Mouse (Mus musculus) embryo, embryonic 11.5 days (tissue): Measurements from ENCODE around the gene Wfdc2.
A peak's percentile ranks its signal among the peaks of the same experiment; 100 is the strongest.
"Not testable (repeated sequence)": the region's sequence is repeated elsewhere in the genome, so short reads cannot be mapped to it uniquely, and the experiment has no call there.

Source experiments
- DNase-seq: peaks from one replicate; pipeline ENCODE4 v3.0.0-alpha.2; 2012; ENCODE audit warnings: low read depth, low spot score

Gene Wfdc2

DNA sequence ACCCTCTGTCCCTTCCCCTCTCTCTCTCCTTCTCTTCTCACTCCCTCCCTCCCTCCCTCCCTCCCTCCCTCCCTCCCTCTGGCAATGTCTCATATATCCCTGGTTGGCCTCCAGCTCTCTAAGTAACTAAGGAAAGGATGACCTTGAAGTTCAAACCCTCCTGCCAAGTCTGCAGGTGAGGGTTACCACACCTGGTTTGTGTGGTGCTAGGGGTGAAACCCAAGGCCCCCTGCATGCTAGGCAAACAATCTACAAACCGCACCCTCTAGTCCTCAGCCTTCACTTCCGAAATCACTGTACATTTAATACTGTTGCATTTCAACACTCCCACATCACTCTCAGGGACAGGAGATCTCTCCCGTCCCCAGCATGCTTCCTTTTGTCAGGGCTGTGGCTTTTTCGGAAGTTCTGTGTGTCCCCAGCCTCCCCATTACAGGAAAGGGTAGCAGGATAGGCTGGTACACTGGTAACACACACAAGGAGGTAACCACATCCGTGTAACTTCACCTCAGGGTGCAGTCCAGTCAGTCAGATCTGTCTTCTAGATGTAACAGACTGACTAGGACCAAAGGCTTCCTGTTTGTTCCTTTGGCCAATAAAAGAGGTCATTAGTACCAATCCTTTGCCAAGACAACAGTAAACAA is 17.6 kb upstream of the Wfdc2 start:
- no peak for DNase-seq

DNA sequence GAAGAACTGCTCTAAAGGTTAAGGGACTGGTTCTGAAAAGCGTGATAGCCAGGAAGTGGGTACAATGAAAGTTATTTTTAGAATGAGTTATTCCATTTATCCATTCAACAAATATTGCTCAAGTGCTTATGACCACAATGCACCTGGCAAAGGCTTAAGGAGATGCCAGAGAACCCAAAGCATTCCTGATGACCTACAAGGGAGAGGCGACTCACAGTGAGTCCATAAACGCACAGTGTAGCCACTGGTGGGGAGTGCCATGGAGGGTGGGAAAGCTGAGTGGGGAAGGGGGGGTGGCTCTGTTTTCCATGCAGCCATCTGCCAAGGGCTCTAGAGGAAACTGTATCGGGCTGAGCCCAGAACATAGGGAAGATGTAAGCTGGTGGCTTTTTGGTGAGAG is 12.9 kb upstream of the Wfdc2 start:
- no peak for DNase-seq

DNA sequence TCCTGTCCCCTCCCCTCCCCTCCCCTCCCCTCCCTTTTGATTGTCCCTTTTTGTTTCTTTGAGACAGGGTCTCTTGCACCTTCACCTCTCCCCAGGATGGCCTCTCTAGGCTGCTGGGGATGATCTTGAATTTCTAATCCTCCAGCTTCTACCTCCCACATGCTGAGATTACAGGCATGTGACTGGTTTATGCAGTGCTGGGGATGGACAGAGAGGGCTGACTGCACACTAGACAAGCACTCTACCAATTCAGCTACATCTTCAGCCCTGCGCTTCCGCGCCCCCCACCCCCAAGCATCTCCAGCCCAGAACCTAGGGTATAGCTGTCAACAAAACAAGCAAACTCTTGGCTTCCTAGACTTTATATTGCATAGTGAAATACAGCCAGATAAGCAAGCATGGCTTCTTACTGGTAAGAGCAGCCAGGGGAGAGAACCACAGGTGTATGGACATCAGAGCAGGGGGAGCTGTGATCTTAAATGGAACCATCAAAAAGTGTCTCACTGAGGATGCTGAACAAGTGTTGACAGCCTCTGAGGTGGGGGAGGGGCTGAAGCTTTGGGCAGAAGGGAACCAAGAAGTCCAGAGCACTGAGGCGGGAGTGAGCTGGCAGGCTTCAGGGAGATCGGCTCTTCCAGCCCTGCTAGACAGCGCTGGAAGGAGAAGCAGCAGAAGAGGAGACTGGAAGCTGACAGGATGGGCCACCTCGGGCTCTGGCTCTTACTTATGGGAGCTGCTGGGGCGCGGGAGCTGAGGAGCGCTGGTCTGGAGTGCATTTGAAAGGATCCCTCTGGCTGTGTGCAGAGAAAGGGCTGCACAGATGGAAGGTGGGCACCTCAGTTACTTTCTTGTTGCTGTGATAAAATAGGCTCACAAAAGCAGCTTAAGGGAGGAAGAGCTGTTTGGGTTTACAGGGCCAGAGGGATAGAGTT is 12.0 kb upstream of the Wfdc2 start:
- DNase-seq: no peak

DNA sequence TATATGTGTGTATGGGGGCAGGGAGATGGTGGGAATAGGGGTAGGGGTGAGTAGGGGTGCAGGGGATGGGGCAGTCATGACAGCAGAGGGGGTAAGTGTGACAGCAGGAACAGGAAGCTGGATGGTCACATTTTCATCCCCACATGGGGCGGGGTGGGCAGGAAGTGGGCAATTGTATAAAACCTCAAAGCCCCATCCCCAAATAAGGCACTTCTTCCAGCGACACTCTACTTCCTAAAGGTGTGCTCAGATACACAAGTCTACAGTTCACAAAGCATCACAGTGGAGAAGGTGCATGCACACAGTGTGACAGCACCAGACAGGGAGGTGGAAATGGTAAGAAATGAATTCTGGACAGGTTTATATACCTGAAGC is 11.3 kb upstream of the Wfdc2 start:
- no peak for DNase-seq

DNA sequence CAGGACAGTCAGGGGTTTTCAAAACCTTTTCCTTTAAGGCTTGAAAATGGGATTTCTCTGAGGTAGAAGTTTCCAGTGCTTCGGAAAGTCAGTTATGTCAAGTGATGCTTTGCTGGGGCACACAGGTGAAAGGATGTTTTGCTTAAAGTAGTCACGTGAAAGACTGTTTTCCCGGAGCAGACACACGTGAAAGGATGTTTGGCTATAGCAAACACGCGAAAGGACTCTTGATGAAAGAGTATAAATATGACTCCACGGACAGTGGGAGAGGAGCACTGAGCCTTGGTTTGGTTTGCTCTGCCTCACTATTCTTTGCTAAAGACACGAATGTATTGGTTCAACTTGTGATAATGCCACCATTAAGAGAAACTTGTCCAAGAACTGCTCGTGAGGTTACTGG is 10.7 kb upstream of the Wfdc2 start:
- no peak for DNase-seq

DNA sequence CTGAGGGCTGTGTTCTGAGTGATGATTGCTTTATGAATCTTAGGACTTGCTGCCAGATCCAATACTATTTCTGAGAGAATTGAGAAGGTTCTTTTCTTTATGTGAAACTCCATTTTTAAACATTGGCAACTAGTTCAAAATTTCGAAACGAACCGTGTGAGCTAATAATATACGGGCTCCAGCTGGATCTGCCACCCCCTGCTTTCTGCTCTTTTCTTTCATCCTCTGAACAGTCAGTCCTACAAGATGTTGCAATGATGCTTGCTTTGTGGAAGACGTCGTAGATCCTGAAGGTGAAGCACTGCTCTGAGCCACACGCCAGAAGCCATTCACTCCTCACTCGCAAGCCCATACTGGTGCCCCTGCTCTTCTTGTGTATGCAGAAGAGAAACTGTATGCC is 3.8 kb upstream of the Wfdc2 start:
- no peak for DNase-seq

DNA sequence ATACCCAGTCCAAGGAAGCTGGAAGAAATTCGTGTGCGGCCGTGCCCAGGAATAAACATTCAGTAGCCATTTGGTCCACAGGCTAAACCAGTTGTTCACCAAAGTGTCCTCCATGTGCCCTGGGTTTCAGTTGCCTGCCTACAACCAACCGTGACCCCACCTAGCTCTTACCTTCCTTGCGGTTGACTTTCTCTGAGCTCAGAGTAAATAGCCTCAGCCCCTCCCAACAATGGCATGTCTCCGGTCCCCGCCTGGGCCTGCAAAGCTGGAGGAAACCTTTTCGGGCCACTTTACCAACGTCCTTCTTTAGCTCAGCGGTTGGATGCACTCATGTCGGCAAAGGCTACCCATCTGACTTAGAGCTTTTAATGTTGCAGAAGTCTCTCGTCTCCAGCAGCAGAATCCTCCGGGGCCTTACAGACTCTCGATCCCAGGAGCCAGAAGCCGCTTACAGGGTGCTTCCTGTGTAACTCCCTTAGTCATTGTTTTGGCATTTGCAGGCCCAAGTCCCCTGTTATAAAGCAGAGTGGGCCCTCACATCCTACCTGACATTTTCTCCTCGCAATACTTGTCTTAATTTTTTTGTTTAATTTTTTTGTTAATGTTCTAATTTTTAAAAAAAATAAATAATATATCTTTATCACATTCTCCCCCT is 3.1 kb upstream of the Wfdc2 start:
- no peak for DNase-seq

DNA sequence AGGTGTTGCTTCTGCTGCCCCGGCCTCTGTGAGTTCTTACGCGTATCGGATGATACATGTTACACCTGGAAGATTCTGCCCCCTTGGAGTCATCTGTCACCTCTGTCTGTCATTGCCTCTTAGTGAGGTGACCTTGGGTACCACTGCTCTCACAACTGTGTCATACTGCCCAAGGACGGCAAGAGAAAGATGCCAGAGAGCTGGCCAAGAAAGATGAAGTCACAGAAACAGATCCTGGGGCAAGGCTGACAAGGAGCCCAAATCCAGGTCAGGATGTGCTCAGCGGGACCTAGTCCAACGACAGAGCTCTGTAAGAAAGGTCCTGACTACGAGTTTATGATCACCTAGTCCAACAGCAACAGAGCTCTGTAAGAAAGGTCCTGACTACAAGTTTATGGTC is 2.1 kb upstream of the Wfdc2 start:
- DNase-seq: no peak

DNA sequence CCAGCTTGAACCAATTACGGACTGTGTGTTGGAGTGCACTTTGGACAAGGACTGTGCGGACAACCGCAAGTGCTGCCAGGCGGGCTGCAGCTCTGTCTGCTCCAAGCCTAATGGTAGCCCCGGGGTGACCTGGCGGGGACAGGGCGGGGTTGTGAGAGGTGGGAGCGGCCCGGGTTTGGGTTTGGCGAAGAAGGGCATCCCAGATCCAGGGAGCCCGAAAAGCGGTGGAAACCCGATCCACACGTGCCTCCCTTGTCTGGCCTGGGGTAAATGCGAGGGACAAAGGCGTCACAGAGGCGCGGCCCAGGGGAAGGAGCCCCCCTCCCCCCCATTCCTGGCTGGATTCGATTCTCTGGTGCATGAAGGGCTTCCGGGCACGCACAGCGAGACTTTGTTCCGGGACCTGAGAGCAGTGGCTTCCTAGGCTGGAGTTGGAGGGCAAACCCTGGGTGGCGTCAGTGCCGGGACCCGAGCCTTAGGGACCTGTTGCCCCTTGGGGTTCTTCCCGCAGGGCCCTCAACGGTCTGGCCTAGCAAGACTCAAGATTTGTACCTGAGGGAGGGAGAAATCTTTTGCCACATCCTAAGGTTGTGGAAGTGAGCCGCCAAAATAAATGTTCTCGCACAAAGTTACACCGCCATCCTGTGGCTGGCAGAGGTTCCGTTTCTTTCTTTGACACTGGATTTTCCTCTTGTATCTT is 1.3 kb downstream of the Wfdc2 start:
- peak; percentile 37 for DNase-seq

DNA sequence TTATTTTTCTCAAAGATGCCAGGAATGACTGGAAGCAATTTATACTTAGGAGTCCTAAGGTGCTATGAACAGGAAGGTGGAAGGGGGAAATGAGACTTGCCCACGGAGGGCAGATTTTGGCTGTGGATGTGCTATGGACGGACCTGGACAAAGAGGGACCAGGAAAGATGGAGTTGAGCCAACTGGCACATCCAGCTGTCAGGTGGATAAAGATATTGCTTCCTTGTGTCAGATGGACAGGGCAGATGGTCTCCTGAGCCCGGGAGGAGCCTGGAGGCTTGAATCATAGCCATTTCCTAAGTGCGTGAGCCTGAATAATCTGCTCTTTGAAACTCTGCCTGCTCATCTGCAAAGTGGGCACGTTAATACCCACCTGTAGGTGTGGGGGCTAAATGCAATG is 2.1 kb downstream of the Wfdc2 start:
- DNase-seq: no peak

DNA sequence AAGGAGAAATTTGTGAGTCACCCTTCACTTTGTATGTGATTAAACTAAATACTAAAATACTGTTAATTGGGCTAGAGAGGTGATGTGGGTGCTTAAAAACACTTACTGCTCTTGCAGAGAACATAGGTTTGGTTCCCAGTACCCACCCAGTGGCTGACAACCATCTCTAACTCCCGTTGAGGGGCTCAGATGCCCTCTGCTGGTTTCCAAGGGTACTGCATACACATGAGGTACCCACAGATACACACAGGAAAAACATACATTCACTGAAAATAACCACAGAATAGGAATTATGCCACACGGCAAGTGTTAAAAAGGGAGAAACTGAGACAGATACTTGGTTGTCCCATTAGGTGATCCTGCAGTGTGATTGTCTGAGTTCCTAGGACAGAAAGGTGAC is 4.8 kb downstream of the Wfdc2 start:
- no peak for DNase-seq

DNA sequence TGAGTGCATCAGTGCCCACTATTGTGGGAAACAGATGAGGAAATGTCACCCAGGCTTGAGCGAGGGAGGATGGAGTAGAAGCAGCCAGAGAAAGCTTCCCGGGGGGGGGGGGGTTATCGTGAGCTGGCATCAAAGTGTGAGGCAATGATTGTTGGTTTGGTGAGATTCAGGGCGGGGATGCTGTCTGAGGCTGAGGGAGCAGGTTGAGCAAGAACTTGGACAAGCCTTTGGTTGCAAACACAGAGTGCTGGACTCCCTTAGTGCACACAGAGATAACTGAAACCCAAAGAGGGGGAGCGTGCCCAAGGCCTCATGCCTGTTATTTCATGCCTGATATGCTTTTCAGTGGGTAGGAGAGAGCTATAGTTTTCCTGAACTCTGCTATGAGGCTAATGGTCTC is 5.2 kb downstream of the Wfdc2 start:
- no peak for DNase-seq

DNA sequence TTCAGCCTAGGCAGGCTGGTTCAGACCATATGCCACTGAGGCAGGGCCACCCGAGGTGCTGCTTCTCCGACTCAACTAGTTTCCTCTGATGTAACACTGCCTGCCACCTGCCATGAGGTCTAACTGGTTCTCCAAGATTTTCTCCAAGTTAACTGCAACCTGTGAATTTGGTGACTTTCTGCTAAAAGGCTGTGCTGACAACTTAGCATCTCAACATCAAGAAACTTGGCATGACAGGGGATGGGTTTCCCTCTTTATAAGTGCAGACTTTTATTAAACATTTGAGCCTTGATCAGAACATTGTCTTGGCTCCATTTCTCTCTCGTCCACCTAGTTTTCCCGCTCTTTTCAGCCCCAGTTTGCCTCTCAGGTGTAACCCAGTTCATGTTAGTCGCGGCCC is 11.1 kb downstream of the Wfdc2 start, which contains the start of gene Spint3:
Gene Spint3, minus strand, starts transcription at position 101 of the 400 bp plus-strand sequence.
- DNase-seq: not testable (repeated sequence)

DNA sequence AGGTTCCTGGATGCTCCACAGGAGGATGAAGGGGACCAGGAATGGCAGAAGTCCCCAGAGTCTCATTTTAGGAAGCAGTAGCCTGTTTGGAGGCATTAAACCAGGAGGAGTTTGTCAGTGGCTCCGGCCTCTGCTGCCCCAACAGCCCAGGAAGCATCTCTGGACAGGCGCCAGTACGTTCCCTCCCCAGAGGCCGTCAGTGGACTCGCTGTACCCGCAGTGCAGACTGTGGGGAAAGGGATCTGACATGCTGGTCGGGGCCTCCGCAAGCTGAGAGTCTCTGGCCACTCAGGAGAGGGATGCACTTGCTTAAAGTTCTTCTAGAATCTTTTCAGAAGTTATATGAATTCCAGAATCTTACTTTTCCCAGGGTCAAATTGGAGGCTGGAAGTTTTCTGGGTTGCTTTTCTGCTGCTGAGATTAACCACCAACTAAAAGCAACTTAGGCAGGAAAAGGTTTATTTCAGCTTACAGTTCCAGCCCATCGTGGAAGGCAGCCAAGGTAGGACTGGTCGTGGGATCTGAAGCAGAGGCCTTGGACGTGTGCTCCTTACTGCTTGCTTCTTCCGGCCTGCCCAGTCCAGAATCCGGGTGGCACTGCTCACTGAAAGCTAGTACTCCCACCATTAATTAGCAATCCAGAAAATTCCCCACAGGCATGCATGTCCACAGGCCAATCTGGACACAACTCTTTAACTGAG is 23.0 kb downstream of the Wfdc2 start, which contains the start of gene Wfdc6a:
Gene Wfdc6a, minus strand, starts transcription at position 423 of the 701 bp plus-strand sequence.
- DNase-seq: not testable (repeated sequence)

DNA sequence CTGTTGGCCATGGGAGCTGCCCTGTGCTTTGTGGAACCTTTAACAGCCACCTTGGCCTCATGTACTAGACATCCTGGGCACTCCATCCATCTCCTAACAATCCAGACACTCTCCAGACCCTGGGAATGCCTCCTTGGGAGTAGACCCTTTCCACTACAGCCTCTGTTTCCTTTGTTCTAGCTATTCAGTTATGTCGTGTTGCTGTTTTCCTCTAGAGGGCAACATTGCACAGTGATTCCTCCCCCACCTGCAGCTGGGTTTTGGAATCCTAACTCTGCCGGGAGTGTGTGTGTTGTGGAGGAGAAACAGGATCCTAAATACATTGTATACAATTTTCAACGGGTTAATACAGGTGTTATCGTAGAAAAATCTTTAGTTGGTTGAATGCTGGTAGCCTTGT is 29.8 kb downstream of the Wfdc2 start:
- peak; percentile 56 for DNase-seq

DNA sequence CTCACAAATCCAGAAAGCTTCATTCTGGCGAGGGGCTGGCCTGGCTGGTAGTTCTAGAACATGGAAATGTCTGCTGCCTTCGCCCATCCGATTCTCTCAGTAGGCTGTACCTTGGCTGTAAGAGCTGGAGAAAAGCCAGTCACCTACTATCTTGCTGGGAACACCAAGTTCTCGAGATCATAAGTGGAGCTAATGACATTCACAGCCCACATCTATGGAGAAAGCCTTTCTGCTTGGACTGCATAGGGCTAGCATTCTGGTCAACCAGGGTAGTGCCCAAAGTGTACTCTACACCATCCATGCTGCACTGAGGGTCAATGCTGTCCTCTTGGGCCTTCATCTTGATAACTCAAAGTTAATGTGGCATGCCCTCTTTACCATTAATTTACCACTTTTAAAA is 31.3 kb downstream of the Wfdc2 start, which contains the start of gene Eppin:
Gene Eppin, minus strand, starts transcription at position 101 of the 400 bp plus-strand sequence.
- DNase-seq: no peak

DNA sequence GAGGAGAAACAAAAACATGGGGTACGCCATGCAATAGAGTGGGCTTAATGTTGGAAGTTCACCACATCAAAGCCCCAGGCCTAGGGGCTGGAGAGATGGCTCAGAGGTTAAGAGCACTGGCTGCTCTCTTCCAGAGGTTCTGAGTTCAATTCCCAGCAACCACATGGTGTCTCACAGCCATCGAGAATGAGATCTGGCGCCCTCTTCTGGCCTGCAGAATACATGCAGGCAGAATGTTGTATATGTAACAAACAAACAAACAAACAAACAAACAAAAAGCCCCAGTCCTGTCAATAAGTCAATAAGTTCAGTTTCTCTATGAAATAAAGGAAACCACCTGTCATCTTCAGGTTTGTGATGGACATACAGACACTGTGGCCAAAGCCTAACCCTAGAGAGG is 38.0 kb downstream of the Wfdc2 start:
- no peak for DNase-seq

DNA sequence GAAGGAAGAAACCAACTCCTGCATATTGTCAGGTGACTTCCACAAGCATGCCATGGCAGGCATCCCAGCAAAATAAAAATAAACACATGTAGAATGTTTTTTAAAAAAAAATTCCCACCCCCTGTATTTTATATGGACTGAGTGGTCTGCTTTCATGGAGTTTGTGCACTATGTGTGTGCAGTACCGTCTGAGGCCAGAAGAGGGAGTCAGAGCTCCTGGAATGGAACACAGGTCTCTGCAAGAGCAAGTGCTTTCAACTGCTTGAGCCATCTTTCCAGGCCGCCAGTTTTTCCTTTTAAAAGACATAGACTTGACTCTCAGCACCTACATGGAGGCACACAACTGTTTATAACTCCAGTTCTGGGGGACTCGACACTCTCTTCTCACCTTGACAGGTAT is 41.3 kb downstream of the Wfdc2 start:
- DNase-seq: no peak

DNA sequence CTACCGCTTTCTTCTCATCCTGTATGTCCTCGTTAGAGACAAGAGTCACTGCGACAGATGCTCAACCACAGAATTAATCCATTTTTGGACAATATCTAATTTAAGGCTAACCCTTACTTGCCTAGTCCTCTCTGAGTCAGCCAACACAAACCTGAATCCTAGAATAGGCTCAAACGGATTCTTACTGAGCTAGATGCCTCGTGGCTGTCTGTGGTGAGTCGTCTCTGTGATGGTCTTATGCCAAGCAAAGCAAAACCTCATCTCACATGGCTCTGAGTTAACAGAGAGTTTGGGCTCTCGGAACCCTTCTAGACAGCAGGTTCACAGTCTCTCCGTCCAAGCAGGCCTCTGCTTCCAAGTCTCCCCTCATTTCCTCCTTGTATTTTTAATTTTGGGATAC is 42.2 kb downstream of the Wfdc2 start:
- no peak for DNase-seq

DNA sequence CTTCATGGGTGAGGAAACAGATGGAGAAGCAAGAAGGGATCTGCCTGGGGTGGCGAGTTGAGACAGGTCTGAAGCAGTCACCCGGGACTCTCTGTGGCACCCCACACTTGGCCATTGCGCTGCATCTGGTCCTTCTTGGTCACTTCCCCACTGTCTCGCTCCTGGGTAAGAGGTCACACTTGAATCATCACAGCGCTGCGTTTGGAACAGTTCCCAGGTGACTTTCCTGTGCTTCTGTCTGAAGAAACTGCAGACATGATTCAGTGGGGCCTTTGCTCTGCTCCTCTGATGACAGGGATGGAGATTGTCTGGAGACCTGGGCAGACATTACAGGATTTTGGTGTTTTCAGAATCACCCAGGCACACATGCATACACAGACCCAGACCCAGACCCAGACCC is 46.6 kb downstream of the Wfdc2 start:
- no peak for DNase-seq

DNA sequence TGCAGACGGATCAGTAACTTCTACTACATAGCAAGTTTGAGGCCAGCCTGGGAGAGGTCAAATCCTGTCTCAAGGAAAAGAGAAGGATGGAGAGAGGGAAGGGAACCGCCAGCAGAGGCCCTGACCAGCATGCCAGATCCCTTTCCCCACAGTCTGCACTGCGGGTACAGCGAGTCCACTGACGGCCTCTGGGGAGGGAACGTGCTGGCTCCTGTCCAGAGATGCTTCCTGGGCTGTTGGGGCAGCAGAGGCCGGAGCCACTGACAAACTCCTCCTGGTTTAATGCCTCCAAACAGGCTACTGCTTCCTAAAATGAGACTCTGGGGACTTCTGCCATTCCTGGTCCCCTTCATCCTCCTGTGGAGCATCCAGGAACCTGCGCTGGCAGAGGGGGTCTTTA is 51.3 kb downstream of the Wfdc2 start, which contains the start of the genes Wfdc6b and Wfdc8:
Gene Wfdc6b, plus strand, starts transcription at position 52 of the 400 bp plus-strand sequence.
Gene Wfdc8, minus strand, starts transcription at position 156 of the 400 bp plus-strand sequence.
- DNase-seq: not testable (repeated sequence)
